Mouse (Mus musculus) liver, embryonic 15.5 days (tissue): ENCODE data around the gene Tmem200b. TPM values are rescaled to one million over a fixed set of nuclear protein-coding genes. Genes with fewer than 3 reads are reported as not detected.

Source experiments
- ATAC-seq: fragments of 200-750 bp; cut with Nextera tagmentation; 2 replicates; pipeline ENCODE4 v1.8.0; 2017; ENCODE audit warnings: moderate number of reproducible peaks, mild to moderate bottlenecking, moderate library complexity; ENCODE audit not compliant: insufficient read depth
- H3K27ac ChIP-seq: fragments of 300-500 bp; sonication (generic); replicated peaks from 2 replicates; pipeline ENCODE4 v1.5.1; 2015; ENCODE audit warnings: mild to moderate bottlenecking, inconsistent platforms
- H3K27me3 ChIP-seq: fragments of 300-500 bp; sonication (generic); 2 replicates; pipeline ENCODE4 v1.6.1; 2015; ENCODE audit warnings: mild to moderate bottlenecking, inconsistent platforms
- H3K36me3 ChIP-seq: fragments of 300-500 bp; sonication (generic); replicated peaks from 2 replicates; pipeline ENCODE4 v1.6.1; 2015; ENCODE audit warnings: moderate library complexity, mild to moderate bottlenecking, inconsistent platforms
- H3K4me1 ChIP-seq: fragments of 300-500 bp; sonication (generic); replicated peaks from 2 replicates; pipeline ENCODE4 v1.6.1; 2015; ENCODE audit warnings: inconsistent platforms
- H3K4me2 ChIP-seq: fragments of 300-500 bp; sonication (generic); 2 replicates; pipeline ENCODE4 v1.6.1; 2015; ENCODE audit warnings: moderate library complexity, mild to moderate bottlenecking, inconsistent platforms
- H3K4me3 ChIP-seq: fragments of 300-500 bp; sonication (generic); replicated peaks from 2 replicates; pipeline ENCODE4 v1.5.1; 2015; ENCODE audit warnings: mild to moderate bottlenecking, inconsistent platforms
- H3K9ac ChIP-seq: fragments of 300-500 bp; sonication (generic); 2 replicates; pipeline ENCODE4 v1.6.1; 2015; ENCODE audit warnings: moderate library complexity, mild to moderate bottlenecking, inconsistent platforms
- H3K9me3 ChIP-seq: fragments of 300-500 bp; sonication (generic); replicated peaks from 2 replicates; pipeline ENCODE4 v1.6.1; 2016; ENCODE audit warnings: inconsistent platforms
- WGBS: fragments of 180-500 bp; shearing (Covaris S2); methylation state at CpG from one replicate; pipeline ENCODE4 v1.1.7; 2015; ENCODE audit warnings: mixed read lengths; ENCODE audit not compliant: insufficient replicate concordance; 5-methylcytosine and 5-hydroxymethylcytosine counted together
- polyA plus RNA-seq: library from polyadenylated mRNA; unstranded; fragments of >200 nt; fragmentation: Nextera tagmentation; extraction: Ambion mirVana; gene quantifications from 2 replicates; pipeline ENCODE4 v1.2.1, GENCODE M21; 2015

Tmem200b gene
- polyA plus RNA-seq, 1 experiment from 2014 or later = 0.26 TPM

GRCm38 (mm10) chr4:131885376-131885775 is 36.2 kb upstream of the Tmem200b start:
- H3K27me3 ChIP-seq = no peaks in the 10 kb centered on the region
- H3K4me1 ChIP-seq = peaks cover 54% of the 10 kb centered on the region
- no peak for ATAC-seq
- 84% methylated on average over 6 of the region's 6 CpGs for WGBS
- no peaks in the 10 kb centered on the region for H3K9me3 ChIP-seq
- peaks cover 68% of the 10 kb centered on the region for H3K36me3 ChIP-seq
- no peak overlapping the region for H3K4me2 ChIP-seq
- H3K9ac ChIP-seq = no peak overlapping the region
- H3K4me3 ChIP-seq = no peak overlapping the region
- no peak overlapping the region for H3K27ac ChIP-seq

GRCm38 (mm10) chr4:131888564-131888963 is 33.0 kb upstream of the Tmem200b start:
- H3K4me3 ChIP-seq = no peak overlapping the region
- 17% methylated on average over 1 of the region's 1 CpGs for WGBS
- peak; percentile 62 for ATAC-seq
- H3K4me2 ChIP-seq = no peak overlapping the region
- H3K27ac ChIP-seq = no peak overlapping the region; the same call in 1 of the 2 replicates
- peaks cover 96% of the 10 kb centered on the region for H3K36me3 ChIP-seq
- peaks cover 36% of the 10 kb centered on the region for H3K4me1 ChIP-seq
- H3K27me3 ChIP-seq = no peaks in the 10 kb centered on the region
- H3K9ac ChIP-seq = no peak overlapping the region
- H3K9me3 ChIP-seq = no peaks in the 10 kb centered on the region

GRCm38 (mm10) chr4:131890692-131891091 is 30.9 kb upstream of the Tmem200b start:
- Histone ChIP-seq H3K27ac (no peak overlapping the region), H3K27me3 (no peaks in the 10 kb centered on the region), H3K36me3 (peaks cover 92% of the 10 kb centered on the region), H3K4me1 (peaks cover 34% of the 10 kb centered on the region), H3K9ac (no peak overlapping the region), H3K9me3 (no peaks in the 10 kb centered on the region), H3K4me3 (no peak overlapping the region), H3K4me2 (no peak overlapping the region)
- ATAC-seq = no peak
- 60% methylated on average over 3 of the region's 3 CpGs for WGBS

- H3K4me3 ChIP-seq = no peak overlapping the region
- H3K36me3 ChIP-seq = peaks cover 84% of the 10 kb centered on the region
- no peaks in the 10 kb centered on the region for H3K4me1 ChIP-seq
- no peaks in the 10 kb centered on the region for H3K9me3 ChIP-seq
- no peak overlapping the region for H3K4me2 ChIP-seq
- peak overlapping the region; percentile 45 for H3K27ac ChIP-seq
- ATAC-seq = no peak
- H3K9ac ChIP-seq = no peak overlapping the region
- no peaks in the 10 kb centered on the region for H3K27me3 ChIP-seq
- 89% methylated on average over 5 of the region's 5 CpGs for WGBS
Measured at GRCm38 (mm10) chr4:131897109-131897508, 24.5 kb upstream of the Tmem200b start.

GRCm38 (mm10) chr4:131897787-131898186 is 23.8 kb upstream of the Tmem200b start:
- peak; percentile 67 for ATAC-seq
- H3K36me3 ChIP-seq = peaks cover 84% of the 10 kb centered on the region
- H3K9me3 ChIP-seq = no peaks in the 10 kb centered on the region
- 84% methylated on average over 8 of the region's 8 CpGs for WGBS
- H3K4me2 ChIP-seq = no peak overlapping the region
- no peaks in the 10 kb centered on the region for H3K27me3 ChIP-seq
- H3K4me1 ChIP-seq = no peaks in the 10 kb centered on the region
- H3K4me3 ChIP-seq = no peak overlapping the region
- peak overlapping the region; percentile 45 for H3K27ac ChIP-seq
- H3K9ac ChIP-seq = no peak overlapping the region

GRCm38 (mm10) chr4:131898503-131899179 is 22.9 kb upstream of the Tmem200b start:
- peaks cover 79% of the 10 kb centered on the region for H3K36me3 ChIP-seq
- no peak overlapping the region for H3K4me2 ChIP-seq
- WGBS = 91% methylated on average over 12 of the region's 12 CpGs
- H3K27me3 ChIP-seq = no peaks in the 10 kb centered on the region
- no peak overlapping the region for H3K9ac ChIP-seq
- no peak overlapping the region for H3K27ac ChIP-seq
- no peak overlapping the region for H3K4me3 ChIP-seq
- no peaks in the 10 kb centered on the region for H3K4me1 ChIP-seq
- ATAC-seq = no peak
- no peaks in the 10 kb centered on the region for H3K9me3 ChIP-seq

GRCm38 (mm10) chr4:131899180-131899554 is 22.4 kb upstream of the Tmem200b start:
- no peak for ATAC-seq
- no peaks in the 10 kb centered on the region for H3K27me3 ChIP-seq
- no peak overlapping the region for H3K4me2 ChIP-seq
- no peak overlapping the region for H3K9ac ChIP-seq
- H3K4me1 ChIP-seq = no peaks in the 10 kb centered on the region
- H3K9me3 ChIP-seq = no peaks in the 10 kb centered on the region
- WGBS = 87% methylated on average over 6 of the region's 6 CpGs
- H3K4me3 ChIP-seq = no peak overlapping the region
- peaks cover 79% of the 10 kb centered on the region for H3K36me3 ChIP-seq
- H3K27ac ChIP-seq = no peak overlapping the region

GRCm38 (mm10) chr4:131901090-131901489 is 20.5 kb upstream of the Tmem200b start:
- Histone ChIP-seq H3K4me2 (no peak overlapping the region), H3K27ac (no peak overlapping the region), H3K27me3 (no peaks in the 10 kb centered on the region), H3K4me3 (no peak overlapping the region), H3K9ac (no peak overlapping the region), H3K4me1 (no peaks in the 10 kb centered on the region), H3K36me3 (peaks cover 81% of the 10 kb centered on the region), H3K9me3 (no peaks in the 10 kb centered on the region)
- 91% methylated on average over 15 of the region's 15 CpGs for WGBS
- no peak for ATAC-seq

GRCm38 (mm10) chr4:131904478-131904877 is 17.1 kb upstream of the Tmem200b start:
- no peak overlapping the region for H3K4me3 ChIP-seq
- no peak for ATAC-seq
- H3K27me3 ChIP-seq = no peaks in the 10 kb centered on the region
- WGBS = 58% methylated on average over 8 of the region's 8 CpGs
- H3K4me1 ChIP-seq = no peaks in the 10 kb centered on the region
- H3K27ac ChIP-seq = no peak overlapping the region
- H3K4me2 ChIP-seq = no peak overlapping the region
- H3K9me3 ChIP-seq = no peaks in the 10 kb centered on the region
- no peak overlapping the region for H3K9ac ChIP-seq
- H3K36me3 ChIP-seq = peaks cover 56% of the 10 kb centered on the region

GRCm38 (mm10) chr4:131906423-131906822 is 15.1 kb upstream of the Tmem200b start:
- no peak overlapping the region for H3K4me2 ChIP-seq
- H3K27ac ChIP-seq = no peak overlapping the region
- H3K9me3 ChIP-seq = no peaks in the 10 kb centered on the region
- peaks cover 36% of the 10 kb centered on the region for H3K36me3 ChIP-seq
- no peak overlapping the region for H3K9ac ChIP-seq
- WGBS = 74% methylated on average over 6 of the region's 6 CpGs
- peaks cover 10% of the 10 kb centered on the region for H3K4me1 ChIP-seq
- peak; percentile 38; the same call in 1 of the 2 replicates for ATAC-seq
- peaks cover 18% of the 10 kb centered on the region for H3K27me3 ChIP-seq
- H3K4me3 ChIP-seq = no peak overlapping the region

GRCm38 (mm10) chr4:131907912-131908311 is 13.7 kb upstream of the Tmem200b start:
- Histone ChIP-seq H3K27me3 (peaks cover 33% of the 10 kb centered on the region), H3K4me3 (no peak overlapping the region), H3K9me3 (no peaks in the 10 kb centered on the region), H3K27ac (no peak overlapping the region), H3K4me1 (peaks cover 10% of the 10 kb centered on the region), H3K4me2 (no peak overlapping the region), H3K36me3 (peaks cover 22% of the 10 kb centered on the region), H3K9ac (no peak overlapping the region)
- ATAC-seq = no peak
- WGBS = 88% methylated on average over 3 of the region's 3 CpGs
